Mouse (Mus musculus) gastrocnemius, postnatal 14 days (tissue): ENCODE results near the gene Gpsm1. TPM values are rescaled to one million over a fixed set of nuclear protein-coding genes. Genes with fewer than 3 reads are reported as not detected.
A peak's percentile ranks its signal among the peaks of the same experiment; 100 is the strongest.
"Not testable (repeated sequence)": the region's sequence is repeated elsewhere in the genome, so short reads cannot be mapped to it uniquely, and the experiment has no call there.

Experiments used
- DNase-seq: peaks from one replicate; pipeline ENCODE4 v3.0.0; 2021; ENCODE audit warnings: mixed read lengths
- intact Hi-C: fragments of 180-260 bp; cut with DNase I; formaldehyde crosslinking; loops from one replicate; pipeline ENCODE4 v1.15.1; 2025; ENCODE audit warnings: low total_unique reads
- total RNA-seq, 2 experiments: library from RNA; stranded (reverse); gene quantifications; 2 replicates each; pipeline ENCODE4 v1.2.3; 2021

Gpsm1 gene
- total RNA-seq, 2 experiments from 2014 or later, result 6.4 to 7.4 TPM

- peak; percentile 60 for DNase-seq
- intact Hi-C loops, result no loop called here
Measured at GRCm38 (mm10) chr2:26359983-26360382, 44.7 kb downstream of the Gpsm1 start.

- no peak for DNase-seq
- intact Hi-C loops, result no loop called here
Measured at GRCm38 (mm10) chr2:26360772-26361171, 45.5 kb downstream of the Gpsm1 start, which contains the start of gene Card9. Card9 (minus strand) TSS chr2:26360918.

GRCm38 (mm10) chr2:26362991-26363390 lies 47.7 kb downstream of the Gpsm1 start:
- intact Hi-C loops, result no loop called here
- no peak for DNase-seq

GRCm38 (mm10) chr2:26363481-26363880 lies 48.2 kb downstream of the Gpsm1 start:
- intact Hi-C loops, result no loop called here
- no peak for DNase-seq

GRCm38 (mm10) chr2:26364738-26365465 lies 49.6 kb downstream of the Gpsm1 start:
- intact Hi-C loops, result no loop called here
- DNase-seq, result peak; percentile 88

GRCm38 (mm10) chr2:26367911-26368310 lies 52.6 kb downstream of the Gpsm1 start:
- no peak for DNase-seq
- intact Hi-C loops, result no loop called here

- no peak for DNase-seq
- intact Hi-C loops, result no loop called here
Measured at GRCm38 (mm10) chr2:26368572-26368971, 53.3 kb downstream of the Gpsm1 start.

GRCm38 (mm10) chr2:26372396-26372795 lies 57.1 kb downstream of the Gpsm1 start:
- no peak for DNase-seq
- intact Hi-C loops, result no loop called here

- DNase-seq, result peak; percentile 84
- intact Hi-C loops, result no loop called here
Measured at GRCm38 (mm10) chr2:26380131-26380771, 64.9 kb downstream of the Gpsm1 start, which contains the start of gene Snapc4. Snapc4 (minus strand) TSS chr2:26380653.

- intact Hi-C loops, result not testable (repeated sequence)
Measured at GRCm38 (mm10) chr2:26380871-26381270, 65.6 kb downstream of the Gpsm1 start.

GRCm38 (mm10) chr2:26387713-26388112 lies 72.4 kb downstream of the Gpsm1 start:
- intact Hi-C loops, result no loop called here
- DNase-seq, result no peak

More at GRCm38 (mm10) chr2:26380871-26381270, 65.6 kb downstream of the Gpsm1 start:
- DNase-seq, result not testable (repeated sequence)

- intact Hi-C loops, result no loop called here
- DNase-seq, result peak; percentile 33
Measured at GRCm38 (mm10) chr2:26388682-26389153, 73.4 kb downstream of the Gpsm1 start.

- intact Hi-C loops, result no loop called here
- peak; percentile 85 for DNase-seq
Measured at GRCm38 (mm10) chr2:26389154-26389690, 73.9 kb downstream of the Gpsm1 start, which contains the start of the genes Entr1 and Pmpca. Entr1 (minus strand) TSS chr2:26389316. Pmpca (plus strand) TSS chr2:26389339.

- no peak for DNase-seq
- intact Hi-C loops, result loop anchor here (5.0 kb wide), 1 partner anchor 51 kb away; no protein-coding TSS in a partner anchor
Measured at GRCm38 (mm10) chr2:26390954-26391353, 75.6 kb downstream of the Gpsm1 start.

- DNase-seq, result no peak
- intact Hi-C loops, result loop anchor here (5.0 kb wide), 1 partner anchor 51 kb away; no protein-coding TSS in a partner anchor
Measured at GRCm38 (mm10) chr2:26391617-26392016, 76.3 kb downstream of the Gpsm1 start.

Other genes with a start within 250 kb of the Gpsm1 start
- 10 to 100 TPM; 12.3 to 18.4 TPM for gene Nacc2, start 192.3 kb upstream of the Gpsm1 start, total RNA-seq
- not detected for gene Lhx3, start 107.2 kb upstream of the Gpsm1 start, total RNA-seq
- gene Qsox2, start 78.0 kb upstream of the Gpsm1 start, total RNA-seq, result 1 to 10 TPM; 4.3 to 5.4 TPM
- gene Ccdc187, start 21.0 kb upstream of the Gpsm1 start, total RNA-seq, result under 1 TPM; 0.04 to 0.09 TPM
- 10 to 100 TPM; 17.0 to 17.6 TPM for gene Dnlz, start 36.6 kb downstream of the Gpsm1 start, total RNA-seq
- 1 to 10 TPM in 1 of 2 experiments, under 1 TPM in 1; 0.71 to 1.1 TPM for gene Card9, start 45.4 kb downstream of the Gpsm1 start, total RNA-seq
- gene Snapc4, start 65.1 kb downstream of the Gpsm1 start, total RNA-seq, result 1 to 10 TPM; 6.2 to 7.2 TPM
- gene Entr1, start 73.8 kb downstream of the Gpsm1 start, total RNA-seq, result 10 to 100 TPM; 24.5 to 24.9 TPM
- gene Pmpca, start 73.8 kb downstream of the Gpsm1 start, total RNA-seq, result 100 to 1,000 TPM; 125 to 136 TPM
- gene Inpp5e, start 93.7 kb downstream of the Gpsm1 start, total RNA-seq, result 1 to 10 TPM; 5.7 to 5.8 TPM
- gene Sec16a, start 129.7 kb downstream of the Gpsm1 start, total RNA-seq, result 10 to 100 TPM; 20.9 to 24.1 TPM
- 10 to 100 TPM; 17.1 to 18.9 TPM for gene Notch1, start 201.1 kb downstream of the Gpsm1 start, total RNA-seq